Comparison of ENCODE assay signal across 9 mouse cellular contexts in the genomic region with DNA sequence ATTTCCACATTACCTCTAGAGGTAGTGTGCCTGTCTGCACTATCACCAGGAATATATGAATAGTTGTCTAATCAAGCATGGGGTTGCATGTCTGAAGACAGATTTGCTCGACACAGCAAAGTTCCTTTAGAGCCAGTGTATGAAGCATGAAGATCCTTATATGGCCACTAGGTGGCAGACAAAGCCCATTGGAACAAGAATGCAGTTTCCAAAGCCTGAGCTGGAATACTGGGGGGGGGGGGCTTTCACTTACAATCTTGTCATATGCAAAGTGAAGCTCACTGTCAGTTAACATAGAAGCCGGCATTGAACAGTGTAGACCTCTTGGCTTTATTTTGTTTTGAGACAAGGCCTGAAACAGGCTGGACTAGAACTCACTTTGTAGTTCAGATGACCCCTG. TPM values are rescaled to one million over a fixed set of nuclear protein-coding genes. Genes with fewer than 3 reads are reported as not detected.
DNase-seq lines count a peak whose midpoint lies in the region; ATAC-seq and TF ChIP-seq lines count a peak whose summit lies in the region.
"Had no signal": no experiment of that assay in that cellular context is flagged by ENCODE, and none has a peak within 500 bp of the region (broad histone marks: within the 10 kb centered on the region; RNA-seq: fewer than 3 reads in every experiment).

No protein-coding gene starts in this region.

- H3K27ac ChIP-seq in forebrain, postnatal 0 days (ENCODE audit: low read depth, low read length), result no peak overlapping the region

- H3K9ac ChIP-seq in forebrain, postnatal 0 days, result no peak overlapping the region

- peak; percentile 92 for TF ChIP-seq CTCF in forebrain, postnatal 0 days (IDR thresholded peaks at IDR 0.05; ENCODE audit: low read depth)

- H3K4me3 ChIP-seq in forebrain, postnatal 0 days (ENCODE audit: low read depth, low read length), result no peak overlapping the region

- peak; percentile 8 for DNase-seq in cerebellum, adult 11 months
- DNase-seq in cerebellum, adult 11-12 months, result no peak
- peak; percentile 36 to 41 for DNase-seq in B cell, adult 2 months
- DNase-seq in c-Kit-positive CD71-negative TER-119-negative erythroid progenitor cells, embryonic 14.5 days (ENCODE audit: low read depth), result peak; percentile 54
- DNase-seq in forebrain, postnatal 0 days, result peak; percentile 87
- DNase-seq in kidney, postnatal 10 days, result peak; percentile 67
- peak; percentile 71 for DNase-seq in lung, postnatal 36 days
- DNase-seq in right cerebral cortex, postnatal 10 days (ENCODE audit: low spot score in 2 of 2), result peak; percentile 79

- no peak overlapping the region for H3K4me2 ChIP-seq in forebrain, postnatal 0 days (ENCODE audit: low read depth)

- H3K27me3 ChIP-seq in forebrain, postnatal 0 days (ENCODE audit: insufficient read depth, low read length), result no peaks in the 10 kb centered on the region

- H3K36me3 ChIP-seq in forebrain, postnatal 0 days (ENCODE audit: insufficient read depth), result no peaks in the 10 kb centered on the region

- ATAC-seq in forebrain, postnatal 0 days, result peak; percentile 79

- no peaks in the 10 kb centered on the region for H3K9me3 ChIP-seq in forebrain, postnatal 0 days (ENCODE audit: low read length)

- WGBS in forebrain, postnatal 0 days, result 1% methylated on average over 2 of the region's 2 CpGs

- no peaks in the 10 kb centered on the region for H3K4me1 ChIP-seq in forebrain, postnatal 0 days (ENCODE audit: insufficient read depth)

RNA-seq across cellular contexts. Expression of gene Fam209, which starts 5.5 kb away (rescaled TPM):
- total RNA-seq in forebrain, postnatal 0 days (2014; rRNA removed), result 1.1 and 2.3 TPM in 2 replicates
- 0.23 and 0.50 TPM in 2 replicates for polyA plus RNA-seq in forebrain, postnatal 0 days (2015; fragmentation: Nextera tagmentation; extraction: Ambion mirVana)

RNA-seq across cellular contexts. Expression of gene Gcnt7, which starts 19.5 kb away (rescaled TPM):
- not detected in 2 replicates for total RNA-seq in forebrain, postnatal 0 days (2014; rRNA removed)
- polyA plus RNA-seq in forebrain, postnatal 0 days (2015; fragmentation: Nextera tagmentation; extraction: Ambion mirVana), result 0.38 and 0.74 TPM in 2 replicates
- total RNA-seq: layer of hippocampus, adult 18-20 months had no signal

RNA-seq across cellular contexts. Expression of gene Rtf2, which starts 37.5 kb away (rescaled TPM):
- total RNA-seq in forebrain, postnatal 0 days (2014; rRNA removed), result 80.0 and 84.0 TPM in 2 replicates
- 86.1 and 99.6 TPM in 2 replicates for polyA plus RNA-seq in forebrain, postnatal 0 days (2015; fragmentation: Nextera tagmentation; extraction: Ambion mirVana)
